Mouse (Mus musculus) stomach, postnatal 0 days (tissue): Measurements from ENCODE around the gene Hdac7.

Experiments used
- CTCF ChIP-seq: IDR thresholded peaks from 2 replicates; pipeline ENCODE4 v1.5.1; 2016; ENCODE audit warnings: antibody characterized with exemption, low read depth, mild to moderate bottlenecking, moderate library complexity
- EP300 ChIP-seq: optimal IDR thresholded peaks from 2 replicates; pipeline ENCODE3; 2016; ENCODE audit warnings: antibody characterized with exemption

- no peak for TF ChIP-seq CTCF
- no peak for TF ChIP-seq EP300
Observed at GRCm38 (mm10) chr15:97795559-97796235, 48.6 kb downstream of the Hdac7 start.
